Mouse (Mus musculus) MEL (cell line): ENCODE results near the gene Enpp7. TPM values are rescaled to one million over a fixed set of nuclear protein-coding genes. Genes with fewer than 3 reads are reported as not detected.

Experiments
- DNase-seq: peaks from one replicate; pipeline ENCODE4 v3.0.0; 2011; ENCODE audit warnings: low read depth, low spot score
- H3K27ac ChIP-seq: 2 replicates; pipeline ENCODE4 v1.5.1; 2012; ENCODE audit warnings: low read depth, mild to moderate bottlenecking, control low read depth, low read length, moderate library complexity; ENCODE audit not compliant: control insufficient read depth
- H3K27me3 ChIP-seq, 2 experiments: fragments of 150-350 bp in 1 of 2; sonication (generic) in 1 of 2; 2 replicates each; pipeline ENCODE4 v1.6.1; 2012; ENCODE audit warnings: low read length in 2 of 2, mild to moderate bottlenecking in 2 of 2, improper control_type of control experiment in 1 of 2, moderate library complexity in 1 of 2; ENCODE audit not compliant: insufficient read depth in 2 of 2, control insufficient read depth in 1 of 2
- H3K36me3 ChIP-seq, 2 experiments: 2 replicates each; pipeline ENCODE4 v1.6.1; 2012 to 2014; ENCODE audit warnings: low read length in 2 of 2, improper control_type of control experiment in 1 of 2, inconsistent platforms in 1 of 2, mild to moderate bottlenecking in 1 of 2; ENCODE audit not compliant: insufficient read depth in 2 of 2, control insufficient read depth in 1 of 2
- H3K4me1 ChIP-seq, 2 experiments: fragments of 150-350 bp in 1 of 2; sonication (generic) in 1 of 2; 2 replicates each; pipeline ENCODE4 v1.6.1; 2012; ENCODE audit warnings: low read length in 2 of 2, improper control_type of control experiment in 1 of 2, mild to moderate bottlenecking in 1 of 2; ENCODE audit not compliant: insufficient read depth in 2 of 2, control insufficient read depth in 1 of 2
- H3K4me3 ChIP-seq, 2 experiments: fragments of 150-350 bp in 1 of 2; sonication (generic) in 1 of 2; 2 replicates each; pipeline ENCODE4 v1.5.1; 2012; ENCODE audit warnings: low read depth in 2 of 2, low read length in 2 of 2, mild to moderate bottlenecking in 2 of 2, moderate library complexity in 2 of 2, control low read depth in 1 of 2, improper control_type of control experiment in 1 of 2; ENCODE audit not compliant: control insufficient read depth in 1 of 2, insufficient read depth in 1 of 2
- H3K79me2 ChIP-seq: 2 replicates; pipeline ENCODE4 v1.6.1; 2012; ENCODE audit warnings: mild to moderate bottlenecking, low read length, moderate library complexity; ENCODE audit not compliant: control insufficient read depth, poor library complexity, insufficient read depth
- H3K9ac ChIP-seq: 2 replicates; pipeline ENCODE4 v1.6.1; 2012; ENCODE audit warnings: low read depth, mild to moderate bottlenecking, control low read depth, low read length, moderate library complexity; ENCODE audit not compliant: control insufficient read depth, poor library complexity, severe bottlenecking
- H3K9me3 ChIP-seq: fragments of 150-350 bp; sonication (generic); replicated peaks from 2 replicates; pipeline ENCODE4 v1.6.1; 2012; ENCODE audit warnings: mild to moderate bottlenecking, low read length, improper control_type of control experiment, moderate library complexity; ENCODE audit not compliant: insufficient read depth
- CHD1 ChIP-seq: IDR thresholded peaks from 2 replicates; pipeline ENCODE4 v1.6.1; 2012; ENCODE audit warnings: low read depth, mild to moderate bottlenecking, inconsistent platforms, low read length, improper control_type of control experiment
- CTCF ChIP-seq, 3 experiments: IDR thresholded peaks in 2 of 3; conservative IDR thresholded peaks in 1 of 3; 2 replicates each; pipeline ENCODE4 v1.5.1; 2011 to 2012; ENCODE audit warnings: low read length in 3 of 3, low read depth in 2 of 3, mild to moderate bottlenecking in 2 of 3, improper control_type of control experiment in 1 of 3, inconsistent platforms in 1 of 3, mixed read lengths in 1 of 3, moderate library complexity in 1 of 3; ENCODE audit not compliant: control insufficient read depth in 1 of 3, insufficient read depth in 1 of 3, poor library complexity in 1 of 3, severe bottlenecking in 1 of 3
- ELF1 ChIP-seq: IDR thresholded peaks from 2 replicates; pipeline ENCODE4 v1.6.1; 2014; ENCODE audit warnings: low read depth, mild to moderate bottlenecking, inconsistent platforms, low read length, improper control_type of control experiment, moderate library complexity
- EP300 ChIP-seq, 2 experiments: IDR thresholded peaks; 2 replicates each; pipeline ENCODE4 v1.6.1; 2011; ENCODE audit warnings: improper control_type of control experiment in 2 of 2, low read length in 2 of 2, low read depth in 1 of 2, mild to moderate bottlenecking in 1 of 2
- ETS1 ChIP-seq: IDR thresholded peaks from 2 replicates; pipeline ENCODE4 v1.6.1; 2012; ENCODE audit warnings: low read depth, mild to moderate bottlenecking, inconsistent platforms, low read length, improper control_type of control experiment, moderate library complexity
- GABPA ChIP-seq: IDR thresholded peaks from 2 replicates; pipeline ENCODE4 v1.6.1; 2012; ENCODE audit warnings: low read depth, mild to moderate bottlenecking, inconsistent platforms, low read length, improper control_type of control experiment, moderate library complexity
- GATA1 ChIP-seq: IDR thresholded peaks from 2 replicates; pipeline ENCODE4 v1.6.1; 2011; ENCODE audit warnings: low read depth, low read length, improper control_type of control experiment
- HCFC1 ChIP-seq: IDR thresholded peaks from 2 replicates; pipeline ENCODE4 v1.6.1; 2012; ENCODE audit warnings: low read depth, mild to moderate bottlenecking, inconsistent platforms, low read length, improper control_type of control experiment, moderate library complexity
- MAX ChIP-seq: IDR thresholded peaks from 2 replicates; pipeline ENCODE4 v1.6.1; 2011; ENCODE audit warnings: low read length, improper control_type of control experiment
- MAZ ChIP-seq: IDR thresholded peaks from 2 replicates; pipeline ENCODE4 v1.6.1; 2012; ENCODE audit warnings: low read depth, mild to moderate bottlenecking, inconsistent platforms, low read length, improper control_type of control experiment
- MEF2A ChIP-seq: IDR thresholded peaks from 2 replicates; pipeline ENCODE4 v1.6.1; 2014; ENCODE audit warnings: low read depth, mild to moderate bottlenecking, inconsistent platforms, low read length, improper control_type of control experiment; ENCODE audit not compliant: poor library complexity, insufficient replicate concordance, severe bottlenecking; ENCODE audit errors: extremely low read depth
- MXI1 ChIP-seq: IDR thresholded peaks from 2 replicates; pipeline ENCODE4 v1.6.1; 2011; ENCODE audit warnings: mild to moderate bottlenecking, low read depth, low read length, improper control_type of control experiment
- NELFE ChIP-seq: IDR thresholded peaks from 2 replicates; pipeline ENCODE4 v1.6.1; 2011; ENCODE audit warnings: low read depth, low read length, improper control_type of control experiment
- NRF1 ChIP-seq: IDR thresholded peaks from 2 replicates; pipeline ENCODE4 v1.6.1; 2014; ENCODE audit warnings: low read depth, mild to moderate bottlenecking, inconsistent platforms, low read length, improper control_type of control experiment, moderate library complexity; ENCODE audit not compliant: poor library complexity, insufficient read depth, severe bottlenecking
- POLR2A ChIP-seq, 2 experiments: IDR thresholded peaks; 2 replicates each; pipeline ENCODE4 v1.6.1; 2011 to 2012; ENCODE audit warnings: low read length in 2 of 2, mild to moderate bottlenecking in 2 of 2, control low read depth in 1 of 2, improper control_type of control experiment in 1 of 2, low read depth in 1 of 2, moderate library complexity in 1 of 2; ENCODE audit not compliant: control insufficient read depth in 1 of 2, insufficient read depth in 1 of 2, poor library complexity in 1 of 2
- POLR2AphosphoS2 ChIP-seq: IDR thresholded peaks from 2 replicates; pipeline ENCODE4 v1.6.1; 2011; ENCODE audit warnings: low read length, improper control_type of control experiment
- RAD21 ChIP-seq: IDR thresholded peaks from 2 replicates; pipeline ENCODE4 v1.6.1; 2011; ENCODE audit warnings: mild to moderate bottlenecking, low read depth, low read length, improper control_type of control experiment
- SIN3A ChIP-seq: IDR thresholded peaks from 2 replicates; pipeline ENCODE4 v1.6.1; 2012; ENCODE audit warnings: low read length, improper control_type of control experiment, inconsistent platforms
- TAL1 ChIP-seq: IDR thresholded peaks from 2 replicates; pipeline ENCODE4 v1.6.1; 2012; ENCODE audit warnings: mild to moderate bottlenecking, inconsistent platforms, low read length, moderate library complexity, mixed read lengths
- TBP ChIP-seq: IDR thresholded peaks from 2 replicates; pipeline ENCODE4 v1.8.0; 2011; ENCODE audit warnings: low read depth, low read length, improper control_type of control experiment
- TCF12 ChIP-seq: IDR thresholded peaks from 2 replicates; pipeline ENCODE4 v1.6.1; 2014; ENCODE audit warnings: low read depth, mild to moderate bottlenecking, inconsistent platforms, low read length, improper control_type of control experiment, moderate library complexity
- UBTF ChIP-seq: IDR thresholded peaks from 2 replicates; pipeline ENCODE4 v1.6.1; 2012; ENCODE audit warnings: low read depth, mild to moderate bottlenecking, inconsistent platforms, low read length, improper control_type of control experiment, moderate library complexity, borderline replicate concordance; ENCODE audit not compliant: insufficient read depth
- USF1 ChIP-seq: IDR thresholded peaks from 2 replicates; pipeline ENCODE4 v1.6.1; 2014; ENCODE audit warnings: low read depth, mild to moderate bottlenecking, inconsistent platforms, low read length, improper control_type of control experiment, moderate library complexity
- USF2 ChIP-seq, 2 experiments: IDR thresholded peaks; 2 replicates each; pipeline ENCODE4 v1.6.1; 2011 to 2012; ENCODE audit warnings: improper control_type of control experiment in 2 of 2, low read length in 2 of 2, borderline replicate concordance in 1 of 2, inconsistent platforms in 1 of 2, low read depth in 1 of 2, mild to moderate bottlenecking in 1 of 2; ENCODE audit not compliant: insufficient read depth in 1 of 2
- ZC3H11A ChIP-seq: IDR thresholded peaks from 2 replicates; pipeline ENCODE4 v1.6.1; 2012; ENCODE audit warnings: low read depth, mild to moderate bottlenecking, inconsistent platforms, low read length, improper control_type of control experiment
- ZKSCAN1 ChIP-seq: IDR thresholded peaks from 2 replicates; pipeline ENCODE4 v1.6.1; 2012; ENCODE audit warnings: low read depth, mild to moderate bottlenecking, inconsistent platforms, low read length, improper control_type of control experiment, moderate library complexity
- ZMIZ1 ChIP-seq: IDR thresholded peaks from 2 replicates; pipeline ENCODE4 v1.6.1; 2012; ENCODE audit warnings: low read depth, mild to moderate bottlenecking, inconsistent platforms, low read length, improper control_type of control experiment, moderate library complexity
- ZNF384 ChIP-seq: IDR thresholded peaks from 2 replicates; pipeline ENCODE4 v1.6.1; 2012; ENCODE audit warnings: low read depth, mild to moderate bottlenecking, inconsistent platforms, low read length, improper control_type of control experiment
- polyA plus RNA-seq, 2 experiments: library from polyadenylated mRNA; stranded (reverse) in 1 of 2; unstranded in 1 of 2; fragments of >175 nt in 1 of 2; fragments of >200 nt in 1 of 2; gene quantifications; 2 replicates each; pipeline versions ENCODE4 v1.2.1 to v1.2.4; 2012; ENCODE audit warnings: low replicate concordance in 2 of 2, low read depth in 1 of 2; ENCODE audit not compliant: insufficient read length in 2 of 2, insufficient read depth in 1 of 2, missing spikeins in 1 of 2
- total RNA-seq: library from RNA; depleted of rRNA; stranded (reverse); fragments of 300-350 nt; gene quantifications from 2 replicates; pipeline ENCODE4 v1.2.3, GENCODE M21; 2012

Gene Enpp7
- total and polyA plus RNA-seq, 3 experiments = not detected

- Histone ChIP-seq H3K4me3 (peak within 1 kb of the TSS; percentile 84 to 90), H3K27ac (peak within 1 kb of the TSS; percentile 62), H3K9ac (peak within 1 kb of the TSS; percentile 93), H3K4me1 (peaks cover 0 to 10% of the 10 kb centered on the region in 2 experiments; a peak in 3 of 4 replicates), H3K9me3 (no peaks in the 10 kb centered on the region), H3K79me2 (peaks cover 4% of the 10 kb centered on the region), H3K36me3 (peaks cover 0 to 9% of the 10 kb centered on the region in 2 experiments; a peak in 2 of 4 replicates), H3K27me3 (no peaks in the 10 kb centered on the region)
- peak; percentile 100 for DNase-seq
- TF ChIP-seq GATA1 = no peak
- no peak for TF ChIP-seq MEF2A
- peak; percentile 41; the same call in 1 of the 2 replicates for TF ChIP-seq POLR2AphosphoS2
- peak; percentile 76 for TF ChIP-seq SIN3A
- peak; percentile 52 for TF ChIP-seq MXI1
- peak; percentile 86; the same call in 1 of the 2 replicates for TF ChIP-seq ZMIZ1
- no peak for TF ChIP-seq GABPA
- TF ChIP-seq UBTF = no peak
- TF ChIP-seq MAZ = peak; percentile 98
- TF ChIP-seq NELFE = peak; percentile 81
- peak; percentile 74 for TF ChIP-seq HCFC1
- TF ChIP-seq USF1 = peak; percentile 83
- TF ChIP-seq TCF12 = peak; percentile 14; the same call in 1 of the 2 replicates
- no peak for TF ChIP-seq TAL1
- no peak for TF ChIP-seq RAD21
- peak; percentile 61 for TF ChIP-seq MAX
- TF ChIP-seq ZNF384 = no peak
- TF ChIP-seq EP300 (IDR thresholded peaks at IDR 0.05; ENCODE audit: low read depth in 1 of 2, low read length in 2 of 2) = peak in 1 of 2 experiments; percentile 12; a peak in 1 of 4 replicates
- 0 out of 6 replicates have a peak, but pooled peaks of 1 of the 3 experiments have one; percentile 1 for TF ChIP-seq CTCF (IDR thresholded peaks at IDR 0.05 in 2 of 3, conservative IDR thresholded peaks at IDR 0.05 in 1 of 3; ENCODE audit: control insufficient read depth in 1 of 3, insufficient read depth in 1 of 3, low read depth in 2 of 3, low read length in 3 of 3, poor library complexity in 1 of 3, severe bottlenecking in 1 of 3)
- no peak for TF ChIP-seq ZKSCAN1
- peak; percentile 57 to 84 for TF ChIP-seq POLR2A (IDR thresholded peaks at IDR 0.05; ENCODE audit: control insufficient read depth in 1 of 2, insufficient read depth in 1 of 2, low read depth in 1 of 2, low read length in 2 of 2, poor library complexity in 1 of 2)
- 0 out of 4 replicates have a peak, but pooled peaks of 1 of the 2 experiments have one; percentile 3 for TF ChIP-seq USF2 (IDR thresholded peaks at IDR 0.05; ENCODE audit: borderline replicate concordance in 1 of 2, insufficient read depth in 1 of 2, low read depth in 1 of 2, low read length in 2 of 2)
- peak; percentile 61; the same call in 1 of the 2 replicates for TF ChIP-seq ELF1
- no peak for TF ChIP-seq CHD1
- TF ChIP-seq ZC3H11A = no peak
- 0 out of 2 replicates have a peak, but pooled peaks have one; percentile 21 for TF ChIP-seq TBP
- peak; percentile 49; the same call in 1 of the 2 replicates for TF ChIP-seq ETS1
- peak; percentile 34; the same call in 1 of the 2 replicates for TF ChIP-seq NRF1
Measured at GRCm38 (mm10) chr11:119040600-119041324, 52.8 kb downstream of the Enpp7 start, which contains the start of gene Cbx8. Cbx8 (minus strand) TSS chr11:119040969.
